Mouse (Mus musculus) bone marrow macrophage, adult 2 months (primary cell): ENCODE data around the gene Nme9.

ENCODE experiments used
- CTCF ChIP-seq: IDR thresholded peaks from 2 replicates; pipeline ENCODE4 v1.5.1; 2012; ENCODE audit warnings: low read depth, mild to moderate bottlenecking, low read length, moderate library complexity
- POLR2A ChIP-seq: IDR thresholded peaks from 2 replicates; pipeline ENCODE4 v1.6.1; 2012; ENCODE audit warnings: mild to moderate bottlenecking, low read depth, low read length, borderline replicate concordance

- TF ChIP-seq CTCF, result no peak
- no peak for TF ChIP-seq POLR2A
Observed at GRCm38 (mm10) chr9:99470347-99471092, 19.2 kb downstream of the Nme9 start.
